Mouse (Mus musculus) spleen, embryonic (tissue): ENCODE results near the gene 2410002F23Rik.
"Not testable (repeated sequence)": the region's sequence is repeated elsewhere in the genome, so short reads cannot be mapped to it uniquely, and the experiment has no call there.

Experiments used
- CTCF ChIA-PET: fragments of 350-600 bp; sonication (Branson Sonifier 250); formaldehyde crosslinking; loops from one replicate; lab custom pipeline; 2022; lab: Charles Lee

Gene 2410002F23Rik

DNA sequence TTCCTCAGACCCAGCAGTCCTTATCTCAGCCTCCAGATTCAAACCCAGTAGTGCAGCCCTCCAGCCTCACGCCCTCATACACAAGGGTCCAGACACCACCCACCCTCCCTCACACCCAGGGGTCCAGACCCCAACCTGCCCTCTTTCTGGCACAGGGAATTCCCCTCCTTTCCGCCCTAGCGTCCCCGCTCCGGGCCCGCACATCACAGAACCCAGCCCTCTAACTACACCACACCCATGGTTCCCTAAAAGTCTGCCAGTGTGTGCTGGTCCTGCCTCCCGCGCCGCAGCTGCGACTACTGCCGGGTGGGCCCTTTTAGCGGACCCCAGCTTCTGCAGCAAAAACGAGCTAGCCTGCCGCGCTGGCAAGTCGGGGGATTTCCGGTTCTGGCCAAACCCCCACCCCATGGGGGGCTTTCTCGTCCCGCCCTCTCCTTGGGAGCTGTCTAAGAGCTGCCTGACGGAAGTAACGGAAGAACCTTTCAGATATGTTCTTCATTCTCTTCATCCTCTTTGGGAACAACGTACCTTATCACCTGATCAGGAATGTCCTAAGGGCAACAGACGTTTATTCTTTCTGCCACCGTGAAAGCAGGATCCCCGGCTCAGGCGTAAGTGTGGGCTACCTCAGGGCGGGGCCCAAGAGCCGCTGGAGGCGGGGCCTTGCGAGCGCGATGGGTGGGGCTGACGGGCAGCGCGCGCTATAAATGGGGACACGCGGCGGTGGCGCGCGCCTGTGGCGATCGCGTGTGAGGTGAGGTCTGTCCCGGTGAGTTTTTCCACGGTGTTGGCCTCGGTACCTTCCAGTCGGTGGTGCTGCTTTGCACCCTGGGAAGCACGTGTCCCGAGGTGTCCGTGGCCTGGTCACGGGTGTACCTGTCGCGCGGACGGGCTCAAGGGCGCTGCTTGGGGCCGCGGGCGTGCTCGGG is at the start of gene 2410002F23Rik, which contains the start of gene 1700028J19Rik:
Gene 2410002F23Rik (plus strand): TSS at position 668 of the 929 bp plus-strand sequence.
Gene 1700028J19Rik (minus strand): TSS at position 641 of the 929 bp plus-strand sequence.
- CTCF ChIA-PET = interaction anchor here (0.7 kb wide), 1 partner anchor 986 kb away, joined by 6 read pairs; no protein-coding TSS in a partner anchor

DNA sequence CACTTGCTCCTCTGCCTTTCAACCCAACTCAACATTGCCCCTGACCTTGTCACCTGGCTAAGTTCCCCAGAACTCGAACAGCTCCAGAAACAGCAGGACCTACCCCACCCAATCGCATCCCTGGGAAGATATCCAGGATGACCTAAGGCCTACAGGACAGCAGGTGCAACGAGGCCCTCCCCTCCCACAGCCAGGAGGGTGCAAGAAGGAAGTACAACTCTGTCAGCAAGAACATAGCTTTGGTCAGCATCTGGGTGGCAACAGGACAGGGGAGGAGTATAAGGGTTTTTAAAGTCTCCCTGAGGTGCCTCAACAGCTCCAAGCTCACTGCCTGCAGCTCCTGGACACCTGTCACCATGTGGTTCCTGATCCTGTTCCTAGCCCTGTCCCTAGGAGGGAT is 48.6 kb upstream of the 2410002F23Rik start, which contains the start of gene Klk1b3:
Gene Klk1b3 (plus strand): TSS at position 301 of the 400 bp plus-strand sequence.
- CTCF ChIA-PET = no interaction called here

DNA sequence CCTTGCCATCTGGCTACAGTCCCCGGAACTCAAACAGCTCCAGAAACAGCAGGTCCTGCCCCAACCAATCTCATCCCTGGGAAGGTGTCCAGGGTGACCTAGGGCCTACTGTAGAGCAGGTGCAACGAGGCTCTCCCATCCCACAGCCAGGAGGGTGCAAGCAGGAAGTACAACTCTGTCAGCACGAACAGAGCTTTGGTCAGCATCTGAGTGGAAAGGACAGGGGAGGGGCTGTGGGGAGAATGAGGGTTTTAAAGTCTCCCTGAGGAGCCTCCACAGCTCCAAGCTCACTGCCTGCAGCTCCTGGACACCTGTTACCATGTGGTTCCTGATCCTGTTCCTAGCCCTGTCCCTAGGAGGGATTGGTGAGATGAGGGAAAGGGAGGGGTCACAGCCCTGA is 39.4 kb upstream of the 2410002F23Rik start, which contains the start of gene Klk1b4:
Gene Klk1b4 (plus strand): TSS at position 301 of the 400 bp plus-strand sequence.
- CTCF ChIA-PET = not testable (repeated sequence)

DNA sequence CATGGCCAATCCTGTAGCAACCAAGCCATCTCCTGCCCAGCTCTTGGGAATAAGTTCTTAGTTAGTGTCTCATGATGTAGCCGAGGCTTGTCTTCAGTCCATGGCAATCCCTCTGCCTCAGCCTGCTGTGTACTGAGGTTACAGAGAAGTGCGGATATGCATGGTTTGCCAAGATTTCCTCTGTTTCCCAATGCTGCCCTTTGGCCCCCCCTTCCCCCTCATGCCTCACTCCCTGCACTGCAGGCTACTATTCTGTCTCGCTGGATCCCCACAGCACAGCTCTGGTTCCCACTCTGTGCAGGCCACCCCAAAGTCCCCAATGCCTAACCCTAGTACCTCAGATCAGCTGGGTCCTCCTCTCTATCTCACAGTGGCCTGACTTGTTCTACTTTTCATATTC is 38.2 kb upstream of the 2410002F23Rik start:
- CTCF ChIA-PET = no interaction called here

DNA sequence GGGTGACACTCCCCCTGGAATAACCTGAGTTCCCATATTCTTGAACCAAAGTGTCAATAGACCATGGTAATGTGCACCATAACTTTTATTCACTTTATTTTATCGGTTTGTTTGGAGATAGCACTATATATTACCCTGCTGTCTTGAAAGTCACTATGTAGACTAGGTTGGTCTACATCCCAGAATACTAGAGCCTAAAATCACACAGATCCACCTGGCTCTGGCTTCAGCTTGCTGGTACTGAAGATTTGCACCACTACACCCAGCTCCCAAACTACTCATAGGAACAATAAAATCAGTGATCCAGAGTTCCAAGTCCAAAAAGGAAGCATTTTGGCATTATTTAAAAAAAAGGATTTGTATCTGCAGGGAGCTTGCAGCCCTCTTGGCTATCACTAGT is 30.9 kb upstream of the 2410002F23Rik start, which contains the start of gene Klk1b5:
Gene Klk1b5 (plus strand): TSS at position 301 of the 400 bp plus-strand sequence.
- CTCF ChIA-PET = no interaction called here

DNA sequence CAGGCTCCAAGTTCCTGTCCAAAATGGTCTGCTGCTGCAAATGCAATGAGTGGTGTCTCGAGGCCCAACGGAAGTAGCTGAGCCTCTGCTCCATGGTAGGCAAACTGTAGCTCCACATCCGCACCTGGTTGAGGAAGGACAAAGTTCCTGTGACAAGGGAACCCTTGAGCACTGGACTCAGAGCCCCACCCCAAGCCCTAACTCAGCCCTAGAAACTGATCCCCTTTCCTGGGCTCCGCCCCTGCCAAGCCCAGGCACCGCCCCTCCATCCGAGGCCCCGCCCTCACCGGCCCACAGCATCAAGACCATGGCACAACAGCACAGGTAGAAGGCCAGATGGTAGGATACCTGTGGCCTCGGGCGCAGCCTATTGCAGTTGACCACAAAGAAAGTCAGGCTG is 24.9 kb upstream of the 2410002F23Rik start:
- CTCF ChIA-PET = interaction anchor here (0.6 kb wide), 1 partner anchor 39 kb away, joined by 3 read pairs; no protein-coding TSS in a partner anchor

DNA sequence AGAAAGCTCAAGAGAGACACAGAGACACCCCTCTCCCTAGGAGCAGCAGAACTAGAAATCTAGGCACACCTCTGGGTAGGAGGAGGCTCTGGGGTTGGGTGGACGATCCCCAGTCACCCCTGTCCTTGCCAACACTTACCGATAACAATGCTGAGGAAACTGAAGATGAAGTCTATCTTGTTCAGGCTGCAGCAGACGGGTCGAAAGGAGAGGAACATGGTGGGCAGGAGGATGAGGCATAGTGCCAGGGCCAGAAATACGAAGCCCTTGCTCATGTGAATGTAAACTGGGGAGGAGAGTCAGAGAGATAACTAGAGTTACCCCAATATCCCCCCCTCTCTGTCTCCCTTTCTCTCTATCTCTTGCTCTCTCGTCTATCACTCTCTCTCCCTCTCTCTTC is 24.2 kb upstream of the 2410002F23Rik start:
- CTCF ChIA-PET = not testable (repeated sequence)

DNA sequence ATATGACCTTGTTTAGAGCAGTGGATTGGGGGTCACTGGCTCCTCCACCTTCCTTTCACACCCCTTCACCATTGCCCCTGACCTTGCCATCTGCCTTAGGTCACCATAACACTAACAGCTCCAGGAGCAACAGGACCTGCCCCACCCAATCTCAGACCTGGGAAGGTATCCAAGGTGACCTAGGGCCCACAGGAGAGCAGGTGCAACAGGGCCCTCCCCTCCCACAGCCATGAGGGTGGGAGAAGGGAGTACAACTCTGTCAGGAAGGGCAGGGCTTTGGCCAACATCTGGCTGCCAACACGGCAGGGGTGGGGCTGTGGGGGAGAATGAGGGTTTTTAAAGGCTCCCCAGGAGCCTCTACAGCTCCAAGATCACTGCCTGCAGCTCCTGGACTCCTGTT is 21.4 kb upstream of the 2410002F23Rik start, which contains the start of gene Klk1:
Gene Klk1 (plus strand): TSS at position 285 of the 400 bp plus-strand sequence.
- CTCF ChIA-PET = no interaction called here

DNA sequence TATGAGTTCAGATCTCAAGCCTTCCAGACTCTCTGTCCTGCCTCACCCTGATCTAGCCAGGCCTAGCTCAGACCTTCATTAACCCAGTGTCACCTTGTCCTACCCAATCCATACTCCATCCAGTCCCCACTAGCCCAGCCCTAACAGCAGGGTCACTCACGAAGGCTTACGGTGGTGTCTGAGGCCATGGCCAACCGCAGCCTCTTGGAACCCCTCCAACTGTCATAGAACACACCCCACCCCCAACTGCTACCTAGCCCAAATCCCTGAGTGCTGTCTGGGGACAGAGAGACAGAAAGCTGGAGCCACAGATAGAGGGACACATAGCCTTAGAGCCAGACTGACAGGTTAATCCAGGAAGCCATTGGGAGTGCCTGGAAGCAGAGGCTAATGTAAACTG is 10.6 kb upstream of the 2410002F23Rik start, which contains the start of gene Gm36864:
Gene Gm36864 (plus strand): TSS at position 269 of the 400 bp plus-strand sequence.
- CTCF ChIA-PET = no interaction called here

DNA sequence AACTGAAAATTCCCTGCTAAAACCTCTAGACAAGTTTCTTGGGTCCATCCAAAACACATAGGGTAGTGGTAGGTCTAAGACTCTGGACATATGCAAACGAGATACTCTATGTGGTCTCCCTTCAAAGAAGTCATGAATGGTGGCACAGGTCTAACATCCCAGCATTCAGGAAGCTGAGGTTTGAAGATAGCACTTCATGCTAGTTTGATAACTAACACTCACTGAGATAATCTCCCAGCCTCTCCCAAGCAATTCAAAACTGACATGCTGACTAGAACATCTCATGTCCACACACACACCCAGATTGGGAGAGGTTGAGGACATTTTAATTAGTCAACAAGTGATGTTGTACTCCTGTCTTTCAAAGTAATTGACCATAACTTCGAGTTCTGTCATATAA is 6.6 kb upstream of the 2410002F23Rik start:
- CTCF ChIA-PET = no interaction called here

DNA sequence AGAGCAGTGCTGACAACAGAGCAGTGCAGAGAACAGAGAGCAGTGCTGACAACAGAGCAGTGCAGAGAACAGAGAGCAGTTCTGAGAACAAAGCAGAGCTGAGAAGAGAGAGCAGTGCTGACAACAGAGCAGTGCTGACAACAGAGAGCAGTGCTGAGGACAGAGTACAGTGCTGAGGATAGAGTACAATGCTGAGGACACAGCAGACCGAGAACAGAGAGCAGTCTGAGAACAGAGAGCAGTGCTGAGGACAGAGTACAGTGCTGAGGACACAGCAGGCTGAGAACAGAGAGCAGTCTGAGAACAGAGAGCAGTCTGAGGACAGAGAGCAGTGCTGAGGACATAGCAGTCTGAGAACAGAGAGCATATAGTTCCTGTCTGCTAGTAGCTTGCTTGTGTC is 5.8 kb upstream of the 2410002F23Rik start:
- CTCF ChIA-PET = no interaction called here

DNA sequence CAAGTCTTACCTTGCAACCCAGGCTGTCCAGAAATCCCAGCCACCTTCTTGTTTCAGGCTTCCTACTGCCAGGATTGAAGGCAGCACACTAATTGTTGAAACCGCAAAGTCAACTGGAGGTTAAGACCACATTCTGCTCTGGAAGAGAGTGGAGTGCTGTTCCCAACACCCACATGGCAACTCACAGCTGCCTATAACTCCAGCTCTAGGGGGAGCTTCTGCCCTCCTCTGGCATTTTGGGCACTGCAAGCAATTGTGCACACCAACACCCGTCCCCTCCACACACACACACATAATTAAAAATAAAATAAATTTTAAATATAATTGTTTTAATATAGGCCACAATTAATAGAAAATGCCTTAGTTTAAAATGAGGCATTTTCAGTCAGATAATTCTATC is 5.4 kb upstream of the 2410002F23Rik start:
- CTCF ChIA-PET = no interaction called here

DNA sequence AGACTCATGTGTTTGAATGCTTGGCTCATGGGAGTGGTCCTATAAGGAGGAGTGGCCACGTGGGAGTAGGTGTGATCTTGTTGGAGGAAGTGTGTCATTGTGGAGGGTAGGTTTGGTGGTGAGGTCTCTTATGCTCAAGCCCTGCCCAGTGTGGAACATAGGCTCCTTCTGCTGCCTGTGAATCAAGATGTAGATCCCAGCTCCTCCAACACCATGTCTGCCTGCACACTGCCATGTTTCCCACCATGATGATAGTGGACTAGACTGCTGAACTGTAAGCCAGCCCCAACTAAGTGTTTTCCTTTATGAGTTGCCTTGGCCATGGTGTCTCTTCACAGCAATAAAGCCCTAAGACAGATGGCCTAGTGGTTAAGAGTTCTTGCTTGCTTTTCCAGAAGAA is 2.4 kb upstream of the 2410002F23Rik start:
- CTCF ChIA-PET = interaction anchor here (0.6 kb wide), 1 partner anchor 131 kb away, joined by 5 read pairs; no protein-coding TSS in a partner anchor

DNA sequence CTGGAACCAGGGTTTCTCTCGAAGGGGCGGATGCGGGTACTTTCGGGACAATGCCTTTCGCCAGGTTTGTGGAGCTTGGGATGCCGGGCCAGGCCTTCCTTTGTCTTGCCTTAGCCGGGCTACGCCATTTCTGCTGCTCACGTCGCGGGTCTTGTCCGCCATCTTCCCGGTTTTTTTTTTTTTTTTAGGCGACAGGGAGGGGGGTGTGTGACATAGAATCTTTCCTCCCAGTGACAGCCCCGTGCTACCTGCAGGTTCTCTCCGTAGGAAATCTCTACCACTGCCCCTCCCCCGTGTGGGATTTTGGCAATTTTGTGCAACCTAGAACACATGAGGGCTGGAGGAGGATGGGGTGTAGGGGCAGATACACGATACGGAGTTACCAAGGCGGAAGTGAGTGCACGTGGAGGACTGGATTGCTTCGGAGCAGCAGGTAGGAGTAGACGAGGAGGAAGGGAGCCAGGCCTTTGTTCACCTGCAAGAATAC is 505 bp downstream of the 2410002F23Rik start:
- CTCF ChIA-PET = interaction anchor here (0.7 kb wide), 1 partner anchor 985 kb away, joined by 6 read pairs; no protein-coding TSS in a partner anchor

DNA sequence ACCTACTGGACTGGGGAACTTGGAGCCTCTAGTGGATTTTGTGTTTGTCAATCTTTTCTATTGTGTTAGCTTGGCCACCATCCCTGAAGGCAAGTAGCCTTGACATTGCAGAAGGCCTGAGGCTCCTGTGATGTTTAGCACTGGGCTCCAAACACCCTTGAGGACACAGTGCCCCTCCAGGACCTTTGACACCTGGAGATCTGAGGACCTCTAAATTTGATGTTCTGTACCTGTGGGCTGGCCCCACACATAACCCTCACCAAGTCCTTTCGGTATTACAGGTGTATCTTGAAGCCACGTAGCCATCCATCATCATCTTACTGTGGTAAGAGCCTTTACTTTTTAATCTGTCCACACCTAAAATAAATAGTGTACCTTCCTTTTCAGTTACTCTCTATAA is 1.4 kb downstream of the 2410002F23Rik start:
- CTCF ChIA-PET = no interaction called here

DNA sequence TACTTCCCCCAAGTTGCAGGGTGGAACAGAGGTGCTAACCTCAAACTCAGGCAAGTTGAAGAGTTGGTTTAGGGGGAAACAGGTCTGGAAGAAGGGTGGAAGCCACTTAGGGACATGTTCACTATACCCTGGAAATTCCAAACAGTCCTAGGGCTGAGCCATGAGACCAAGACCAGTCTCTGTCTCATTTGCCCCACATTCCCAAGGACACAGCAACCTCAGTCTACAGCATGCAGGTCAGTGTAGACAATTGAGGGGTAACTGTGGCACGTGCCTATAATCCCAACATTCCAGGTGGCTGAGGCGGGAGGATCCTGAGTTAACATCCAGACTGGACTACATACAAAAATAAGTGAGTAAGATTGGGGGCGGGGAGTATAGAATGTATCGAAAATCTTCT is 2.7 kb downstream of the 2410002F23Rik start:
- CTCF ChIA-PET = no interaction called here

DNA sequence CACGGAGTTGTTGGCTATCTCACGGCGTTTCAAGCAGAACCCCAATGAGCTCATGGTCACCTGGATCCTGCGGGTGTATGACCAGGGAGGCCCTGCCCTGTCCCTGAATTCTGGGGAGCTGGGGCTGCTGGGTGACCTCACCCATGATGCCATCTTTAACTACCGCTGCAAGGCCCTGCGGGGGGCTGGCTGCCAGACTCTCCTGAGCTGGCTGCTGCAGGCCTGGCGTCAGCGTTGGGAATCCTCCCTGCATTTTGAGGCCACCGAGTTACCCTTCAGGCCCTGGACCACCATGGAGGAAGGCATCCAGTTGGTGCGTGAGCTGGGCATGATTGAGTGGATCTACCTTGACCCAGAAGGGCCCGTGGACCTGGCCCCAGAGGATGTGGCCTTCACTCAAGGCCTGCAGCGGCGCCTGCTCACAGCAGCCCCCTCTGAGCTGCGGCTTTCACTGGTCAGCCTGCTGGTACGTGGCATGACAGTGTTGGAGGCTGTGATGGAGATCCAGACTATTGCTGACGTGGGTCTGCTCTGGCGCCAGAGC is 4.3 kb downstream of the 2410002F23Rik start:
- CTCF ChIA-PET = not testable (repeated sequence)

DNA sequence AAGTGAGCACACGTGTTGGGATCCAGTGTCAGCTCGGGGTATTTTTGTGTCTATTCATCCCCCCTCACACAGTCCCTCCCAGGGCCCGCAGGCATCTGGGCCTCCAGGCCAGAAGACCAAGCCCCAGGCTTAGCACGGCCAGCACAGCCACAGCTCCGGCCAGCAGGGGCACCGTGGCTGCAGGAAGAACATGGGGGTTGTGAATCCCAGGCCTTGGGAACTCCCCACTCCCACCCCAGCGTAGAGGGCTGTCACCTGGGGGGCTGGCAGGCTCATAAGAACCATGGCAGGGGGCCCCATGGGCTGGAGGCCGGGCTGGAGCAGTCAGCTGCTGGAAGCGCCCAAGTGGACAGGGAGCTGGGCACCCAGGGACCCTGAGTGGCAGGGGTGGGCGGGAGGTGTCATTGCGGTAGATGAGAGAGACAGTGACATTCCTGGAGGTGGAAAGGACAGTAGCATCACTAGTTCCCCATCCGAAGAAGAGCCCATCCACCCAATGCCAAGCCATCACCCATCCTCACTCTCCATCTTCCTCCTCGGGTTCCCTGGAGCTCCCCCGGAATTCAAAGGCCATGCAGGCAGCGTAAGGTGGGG is 6.6 kb downstream of the 2410002F23Rik start:
- CTCF ChIA-PET = no interaction called here

DNA sequence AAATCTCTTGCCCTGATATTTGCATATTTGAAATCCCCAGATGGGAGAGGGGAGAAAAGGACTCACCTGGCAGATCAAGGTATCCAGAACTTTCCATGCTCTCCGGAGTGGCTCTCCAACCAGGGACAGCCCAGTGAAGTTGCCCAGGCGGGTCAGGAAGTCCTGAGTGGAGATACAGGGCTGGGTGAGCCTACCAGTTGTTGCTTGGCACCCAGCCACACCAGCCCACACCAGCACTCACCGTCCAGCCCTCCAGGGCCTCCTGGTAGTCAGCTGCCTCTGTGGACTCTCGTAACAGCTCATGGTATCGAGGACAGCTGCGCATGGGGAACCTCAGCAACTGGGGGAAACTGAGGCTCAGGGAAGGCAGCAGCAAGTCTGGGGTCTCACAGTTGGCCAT is 8.4 kb downstream of the 2410002F23Rik start:
- CTCF ChIA-PET = no interaction called here

DNA sequence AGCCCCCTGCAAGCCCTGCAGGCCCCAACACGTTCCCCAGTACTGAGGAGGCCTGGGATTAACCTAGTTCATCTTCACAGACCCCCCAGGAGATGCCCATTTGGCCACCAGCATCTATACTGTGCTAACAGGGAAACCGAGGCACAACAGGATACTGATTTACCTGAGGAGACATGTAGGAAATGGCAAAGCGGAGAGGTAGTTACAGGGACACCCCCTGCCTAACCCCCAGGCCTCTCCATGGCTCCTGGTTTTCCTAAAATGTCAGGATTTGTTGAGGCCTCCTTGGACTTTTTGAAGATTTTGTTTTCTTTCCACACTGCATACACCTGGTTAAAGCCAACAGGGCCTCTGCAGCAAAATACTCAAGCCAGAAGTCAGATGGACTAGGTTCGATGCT is 10.8 kb downstream of the 2410002F23Rik start, which contains the start of gene Acp4:
Gene Acp4 (minus strand): TSS at position 101 of the 400 bp plus-strand sequence.
- CTCF ChIA-PET = no interaction called here

DNA sequence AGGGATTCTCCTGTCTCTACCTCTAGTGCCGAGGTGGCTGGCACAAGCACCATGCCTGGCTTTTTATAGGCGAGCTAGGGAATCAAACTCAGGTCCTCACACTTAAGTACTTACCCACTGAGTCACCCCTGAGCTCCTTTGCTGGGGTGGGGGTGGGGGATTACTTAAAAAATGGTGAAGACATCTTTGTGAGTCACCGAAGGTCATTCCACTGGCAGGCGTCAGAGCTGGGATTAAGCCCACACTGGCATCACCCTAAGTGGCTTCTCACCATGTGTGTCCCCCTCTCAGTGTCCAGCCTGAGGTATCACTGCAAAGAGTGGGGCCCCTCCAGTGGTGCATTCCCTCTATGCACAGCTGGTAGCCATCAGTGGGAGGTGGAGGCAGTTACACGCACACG is 13.9 kb downstream of the 2410002F23Rik start:
- CTCF ChIA-PET = interaction anchor here (0.6 kb wide), 1 partner anchor 39 kb away, joined by 3 read pairs; no protein-coding TSS in a partner anchor
